Mouse (Mus musculus) bone marrow, adult 2 months (tissue): ENCODE data around the gene Ubqln3. TPM values are rescaled to one million over a fixed set of nuclear protein-coding genes. Genes with fewer than 3 reads are reported as not detected.

Experiments used
- H3K27ac ChIP-seq: fragments of 200-500 bp; 2 replicates; pipeline ENCODE4 v1.5.1; 2012; ENCODE audit warnings: low read depth, mild to moderate bottlenecking, control low read depth, inconsistent platforms, low read length; ENCODE audit not compliant: control insufficient read depth, poor library complexity, insufficient read depth
- H3K4me1 ChIP-seq: fragments of 200-500 bp; 2 replicates; pipeline ENCODE4 v1.6.1; 2011; ENCODE audit warnings: low read length; ENCODE audit not compliant: control insufficient read depth, insufficient read depth
- H3K4me3 ChIP-seq: fragments of 200-500 bp; replicated peaks from 2 replicates; pipeline ENCODE3; 2011; ENCODE audit warnings: mild to moderate bottlenecking, low read depth, low read length, control low read depth; ENCODE audit not compliant: control insufficient read depth
- CTCF ChIP-seq: fragments of 200-500 bp; IDR thresholded peaks from 2 replicates; pipeline ENCODE4 v1.5.1; 2011; ENCODE audit warnings: low read length, control low read depth; ENCODE audit not compliant: control insufficient read depth, insufficient read depth
- POLR2A ChIP-seq: fragments of 200-500 bp; IDR thresholded peaks from 2 replicates; pipeline ENCODE4 v1.6.1; 2011; ENCODE audit warnings: low read depth, mild to moderate bottlenecking, control low read depth, low read length, borderline replicate concordance; ENCODE audit not compliant: control insufficient read depth
- WGBS: fragments of 180-500 bp; shearing (Covaris S2); methylation state at CpG from one replicate; pipeline ENCODE4 v1.1.7; 2018; 5-methylcytosine and 5-hydroxymethylcytosine counted together
- polyA plus RNA-seq: library from polyadenylated mRNA; stranded (reverse); fragments of >200 nt; gene quantifications from 2 replicates; pipeline ENCODE4 v1.2.4, GENCODE M21; 2011; ENCODE audit warnings: low replicate concordance; ENCODE audit not compliant: missing spikeins, insufficient read depth, insufficient read length

Ubqln3 gene
- polyA plus RNA-seq, 1 experiment: not detected

- no peak within 1 kb of the TSS for H3K27ac ChIP-seq
- no peak within 1 kb of the TSS for H3K4me3 ChIP-seq
- no peaks in the 10 kb centered on the region for H3K4me1 ChIP-seq
- 85% methylated on average over 2 of the region's 2 CpGs for WGBS
- TF ChIP-seq CTCF: no peak
- TF ChIP-seq POLR2A: no peak
These were observed 7.4 kb upstream of the Ubqln3 start, which contains the start of gene Ubqlnl for GRCm38 (mm10) chr7:104150456-104150855. Ubqlnl (minus strand) TSS chr7:104150556.

- H3K27ac ChIP-seq: no peak within 1 kb of the TSS
- 83% methylated on average over 5 of the region's 5 CpGs for WGBS
- H3K4me1 ChIP-seq: no peaks in the 10 kb centered on the region
- H3K4me3 ChIP-seq: no peak within 1 kb of the TSS
- no peak for TF ChIP-seq POLR2A
- no peak for TF ChIP-seq CTCF
These were observed 5.8 kb downstream of the Ubqln3 start, which contains the start of gene Olfr643 for GRCm38 (mm10) chr7:104137305-104137704. Olfr643 (minus strand) TSS chr7:104137405.

- no peak for TF ChIP-seq CTCF
- TF ChIP-seq POLR2A: no peak
- H3K4me1 ChIP-seq: no peaks in the 10 kb centered on the region
- WGBS: 86% methylated on average over 5 of the region's 5 CpGs
- no peak within 1 kb of the TSS for H3K4me3 ChIP-seq
- H3K27ac ChIP-seq: no peak within 1 kb of the TSS
These were observed 13.4 kb downstream of the Ubqln3 start, which contains the start of gene Ubqln5 for GRCm38 (mm10) chr7:104129726-104130125. Ubqln5 (minus strand) TSS chr7:104129826.

DNA sequence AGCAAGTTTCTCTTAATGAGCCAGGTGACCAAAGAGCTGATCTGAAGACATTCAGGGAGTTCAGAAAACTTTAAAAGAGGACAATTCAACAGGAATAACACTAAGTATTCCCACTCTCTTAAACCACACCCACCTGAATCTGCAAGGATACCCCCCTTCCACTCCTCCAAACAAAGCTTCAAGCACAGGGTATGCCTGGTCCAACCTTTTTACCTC is 38.4 kb downstream of the Ubqln3 start, which contains the start of gene Olfr646:
TSS of gene Olfr646 (plus strand) at position 117 of the 216 bp plus-strand sequence.
- no peaks in the 10 kb centered on the region for H3K4me1 ChIP-seq
- no peak within 1 kb of the TSS for H3K4me3 ChIP-seq
- H3K27ac ChIP-seq: no peak within 1 kb of the TSS
- TF ChIP-seq POLR2A (no peak), CTCF (no peak)

DNA sequence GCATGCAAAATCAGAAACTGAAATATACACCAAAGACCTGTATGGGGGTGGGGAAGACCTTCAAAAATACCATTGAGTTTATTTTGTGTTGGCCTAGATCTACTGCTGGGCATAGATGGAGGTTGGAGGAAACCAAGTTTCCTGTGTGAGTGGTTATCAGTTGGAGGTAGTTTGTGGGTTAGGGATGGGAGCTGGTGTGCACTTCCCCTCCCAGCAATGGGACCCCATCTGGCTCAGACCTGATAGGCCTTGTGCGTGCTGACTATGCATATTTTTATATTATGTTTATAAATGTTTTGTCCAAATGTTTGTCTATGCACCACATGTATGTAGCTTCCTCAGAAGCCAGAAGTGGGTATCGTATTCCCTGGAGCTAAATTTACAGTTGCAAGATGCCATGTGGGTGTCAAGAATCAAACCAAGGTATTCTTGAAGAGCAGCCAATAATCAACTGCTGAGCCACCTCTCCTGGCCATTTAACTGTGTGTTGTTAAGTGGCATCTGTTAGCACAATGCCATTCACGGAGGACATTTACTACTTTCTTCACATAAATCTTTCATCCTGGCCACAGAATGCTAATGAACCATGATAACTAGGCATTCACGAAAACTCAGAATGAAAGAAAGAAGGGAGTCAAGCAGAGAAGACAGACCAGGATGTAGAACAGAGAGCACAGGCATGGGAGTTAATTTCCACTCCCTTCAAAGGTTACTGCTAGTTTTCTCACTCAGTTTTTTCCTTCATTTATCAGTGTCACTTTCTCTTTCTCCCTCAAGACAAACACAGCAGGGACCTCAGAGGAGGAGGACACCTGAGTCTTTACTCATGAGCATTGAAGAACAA is 38.9 kb downstream of the Ubqln3 start:
- Histone ChIP-seq H3K4me3 (no peak overlapping the region), H3K27ac (no peak overlapping the region), H3K4me1 (no peaks in the 10 kb centered on the region)
- 11% methylated on average over 4 of the region's 4 CpGs for WGBS
- TF ChIP-seq POLR2A (no peak), CTCF (no peak)

Other genes starting within 250 kb of the Ubqln3 start
- gene Olfr64, start 248.8 kb downstream of the Ubqln3 start, polyA plus RNA-seq: not detected in 2 replicates
- not detected in 2 replicates for gene Olfr65, start 239.8 kb downstream of the Ubqln3 start, polyA plus RNA-seq
- not detected in 2 replicates for gene Olfr631, start 214.5 kb downstream of the Ubqln3 start, polyA plus RNA-seq
- gene Olfr632, start 208.9 kb downstream of the Ubqln3 start, polyA plus RNA-seq: not detected in 2 replicates
- gene Olfr633, start 198.8 kb downstream of the Ubqln3 start, polyA plus RNA-seq: 0.25 TPM in 1 of 2 replicates, not detected in the other
- not detected in 2 replicates for gene Olfr635, start 172.1 kb downstream of the Ubqln3 start, polyA plus RNA-seq
- not detected in 2 replicates for gene Olfr638, start 144.5 kb downstream of the Ubqln3 start, polyA plus RNA-seq
- gene Olfr639, start 126.0 kb downstream of the Ubqln3 start, polyA plus RNA-seq: not detected in 2 replicates
- gene Olfr640, start 117.7 kb downstream of the Ubqln3 start, polyA plus RNA-seq: not detected in 2 replicates
- not detected in 2 replicates for gene Olfr641, start 107.8 kb downstream of the Ubqln3 start, polyA plus RNA-seq
- 0.29 TPM in 1 of 2 replicates, not detected in the other for gene Olfr642, start 90.6 kb downstream of the Ubqln3 start, polyA plus RNA-seq
- gene 4930516K23Rik, start 81.8 kb downstream of the Ubqln3 start, polyA plus RNA-seq: not detected in 2 replicates
- gene Olfr644, start 71.4 kb downstream of the Ubqln3 start, polyA plus RNA-seq: not detected in 2 replicates
- not detected in 2 replicates for gene Olfr645, start 57.8 kb downstream of the Ubqln3 start, polyA plus RNA-seq
- not detected in 2 replicates for gene Olfr646, start 38.4 kb downstream of the Ubqln3 start, polyA plus RNA-seq
- not detected in 2 replicates for gene Ubqln5, start 13.5 kb downstream of the Ubqln3 start, polyA plus RNA-seq
- not detected in 2 replicates for gene Olfr643, start 5.9 kb downstream of the Ubqln3 start, polyA plus RNA-seq
- gene Ubqlnl, start 7.3 kb upstream of the Ubqln3 start, polyA plus RNA-seq: not detected in 2 replicates
- gene Olfm5, start 21.6 kb upstream of the Ubqln3 start, polyA plus RNA-seq: not detected in 2 replicates
- not detected in 2 replicates for gene Olfr648, start 40.1 kb upstream of the Ubqln3 start, polyA plus RNA-seq
- not detected in 2 replicates for gene Olfr649, start 52.7 kb upstream of the Ubqln3 start, polyA plus RNA-seq
- gene Trim6, start 75.5 kb upstream of the Ubqln3 start, polyA plus RNA-seq: 2.4 and 6.1 TPM in 2 replicates
- gene Trim34a, start 101.2 kb upstream of the Ubqln3 start, polyA plus RNA-seq: 10.6 and 18.7 TPM in 2 replicates
- gene Trim5, start 144.8 kb upstream of the Ubqln3 start, polyA plus RNA-seq: 2.1 and 5.3 TPM in 2 replicates
- gene Trim12a, start 172.2 kb upstream of the Ubqln3 start, polyA plus RNA-seq: 57.3 and 112 TPM in 2 replicates
- not detected in 2 replicates for gene Trim34b, start 186.2 kb upstream of the Ubqln3 start, polyA plus RNA-seq
- gene Trim12c, start 210.1 kb upstream of the Ubqln3 start, polyA plus RNA-seq: 11.9 and 12.3 TPM in 2 replicates
- 12.8 and 49.8 TPM in 2 replicates for gene Trim30b, start 226.6 kb upstream of the Ubqln3 start, polyA plus RNA-seq